Mouse (Mus musculus): ENCODE data around the gene Thbd. TPM values are rescaled to one million over a fixed set of nuclear protein-coding genes. Genes with fewer than 3 reads are reported as not detected.

Gene Thbd
- 227 and 232 TPM in 2 replicates for polyA plus RNA-seq (2015; fragmentation: Nextera tagmentation; extraction: Ambion mirVana)

DNA sequence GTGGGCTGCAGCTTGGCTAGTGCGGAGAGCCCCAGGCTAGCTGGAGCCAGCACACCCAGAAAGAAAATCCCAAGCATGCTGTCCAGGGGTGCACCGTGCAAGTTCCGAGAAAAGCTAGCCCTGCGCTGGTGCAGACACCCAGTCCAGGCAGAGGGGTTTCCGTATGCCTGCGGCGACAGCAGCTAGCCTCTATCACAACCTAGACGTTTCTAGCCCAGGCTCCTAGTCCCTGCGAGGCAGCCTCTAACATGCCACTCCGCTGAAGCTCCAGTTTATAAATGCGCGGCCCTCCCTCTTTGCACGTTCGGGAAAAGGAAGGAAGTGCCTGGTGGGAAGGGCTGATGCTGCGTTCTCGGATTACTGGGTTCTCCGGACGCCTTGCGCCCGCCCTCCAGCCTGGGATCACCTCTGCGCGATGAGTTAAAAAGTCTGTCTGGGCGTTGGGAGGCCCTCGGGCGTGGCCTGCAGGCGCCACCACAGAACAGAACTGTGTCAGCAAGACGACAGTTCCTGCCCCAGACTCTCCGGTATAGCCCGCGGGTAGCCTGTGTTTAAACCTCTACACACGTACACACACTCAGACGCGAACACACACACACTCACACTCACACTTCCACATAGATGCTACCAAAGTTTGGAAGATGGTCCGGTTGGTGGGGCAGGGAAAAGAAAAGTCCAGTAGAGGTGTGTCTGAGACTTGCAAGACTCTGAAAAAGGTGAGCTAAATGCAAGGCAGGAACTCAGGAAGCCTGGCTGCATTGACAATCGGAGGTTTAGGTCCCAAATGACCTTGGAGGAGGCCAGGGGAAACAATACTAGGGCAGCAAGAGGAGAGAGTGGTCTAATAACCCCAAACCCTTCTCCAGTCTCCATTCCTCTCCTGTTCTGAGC, at the start of gene Thbd:
TSS of gene Thbd (minus strand) at position 319 of the 891 bp plus-strand sequence.
- Histone ChIP-seq H3K4me1 (ENCODE audit: insufficient read depth, low read depth, low read length) (peaks cover 6% of the 10 kb centered on the region), H3K9me3 (ENCODE audit: low read length) (no peaks in the 10 kb centered on the region), H3K27ac (ENCODE audit: low read length) (peak within 1 kb of the TSS; percentile 86), H3K9ac (replicated peaks; ENCODE audit: low read depth) (peak within 1 kb of the TSS; percentile 84), H3K36me3 (ENCODE audit: insufficient read depth, low read length) (no peaks in the 10 kb centered on the region), H3K4me2 (replicated peaks; ENCODE audit: low read depth, low read length) (peak within 1 kb of the TSS; percentile 82), H3K4me3 (ENCODE audit: low read depth, low read length) (peak within 1 kb of the TSS; percentile 66), H3K27me3 (replicated peaks; ENCODE audit: insufficient read depth, low read length) (no peaks in the 10 kb centered on the region)
- DNase-seq (ENCODE audit: low spot score) (peak; percentile 94), ATAC-seq (peak; percentile 83)
- 2% methylated on average over 35 of the region's 35 CpGs for WGBS
- peak; percentile 86 for TF ChIP-seq EP300 (IDR thresholded peaks at IDR 0.05)
- peak; percentile 33; the same call in 1 of the 2 replicates for TF ChIP-seq CTCF (IDR thresholded peaks at IDR 0.05)

- Histone ChIP-seq H3K9me3 (ENCODE audit: low read length) (no peaks in the 10 kb centered on the region), H3K9ac (replicated peaks; ENCODE audit: low read depth) (no peak overlapping the region), H3K4me3 (ENCODE audit: low read depth, low read length) (no peak overlapping the region), H3K27ac (ENCODE audit: low read length) (peak overlapping the region; percentile 6; the same call in 1 of the 2 replicates), H3K36me3 (ENCODE audit: insufficient read depth, low read length) (no peaks in the 10 kb centered on the region), H3K4me2 (replicated peaks; ENCODE audit: low read depth, low read length) (no peak overlapping the region), H3K27me3 (replicated peaks; ENCODE audit: insufficient read depth, low read length) (no peaks in the 10 kb centered on the region), H3K4me1 (ENCODE audit: insufficient read depth, low read depth, low read length) (no peaks in the 10 kb centered on the region)
- ATAC-seq (no peak), DNase-seq (ENCODE audit: low spot score) (peak; percentile 56)
- TF ChIP-seq EP300 (IDR thresholded peaks at IDR 0.05) (no peak), CTCF (IDR thresholded peaks at IDR 0.05) (no peak)
These were observed 47.4 kb upstream of the Thbd start for GRCm38 (mm10) chr2:148455341-148455740.

GRCm38 (mm10) chr2:148454014-148454542, 46.1 kb upstream of the Thbd start:
- 0 out of 2 replicates have a peak overlapping the region, but pooled peaks have one; percentile 54 for H3K27ac ChIP-seq (ENCODE audit: low read length)
- TF ChIP-seq CTCF (IDR thresholded peaks at IDR 0.05), result no peak
- no peak for TF ChIP-seq EP300 (IDR thresholded peaks at IDR 0.05)
- H3K4me3 ChIP-seq (ENCODE audit: low read depth, low read length), result no peak overlapping the region
- H3K27me3 ChIP-seq (replicated peaks; ENCODE audit: insufficient read depth, low read length), result no peaks in the 10 kb centered on the region
- H3K9me3 ChIP-seq (ENCODE audit: low read length), result no peaks in the 10 kb centered on the region
- no peak for DNase-seq (ENCODE audit: low spot score)
- H3K9ac ChIP-seq (replicated peaks; ENCODE audit: low read depth), result no peak overlapping the region
- 83% methylated on average over 4 of the region's 4 CpGs for WGBS
- ATAC-seq, result no peak
- H3K4me2 ChIP-seq (replicated peaks; ENCODE audit: low read depth, low read length), result no peak overlapping the region
- no peaks in the 10 kb centered on the region; the same call in 1 of the 2 replicates for H3K4me1 ChIP-seq (ENCODE audit: insufficient read depth, low read depth, low read length)
- no peaks in the 10 kb centered on the region for H3K36me3 ChIP-seq (ENCODE audit: insufficient read depth, low read length)

DNA sequence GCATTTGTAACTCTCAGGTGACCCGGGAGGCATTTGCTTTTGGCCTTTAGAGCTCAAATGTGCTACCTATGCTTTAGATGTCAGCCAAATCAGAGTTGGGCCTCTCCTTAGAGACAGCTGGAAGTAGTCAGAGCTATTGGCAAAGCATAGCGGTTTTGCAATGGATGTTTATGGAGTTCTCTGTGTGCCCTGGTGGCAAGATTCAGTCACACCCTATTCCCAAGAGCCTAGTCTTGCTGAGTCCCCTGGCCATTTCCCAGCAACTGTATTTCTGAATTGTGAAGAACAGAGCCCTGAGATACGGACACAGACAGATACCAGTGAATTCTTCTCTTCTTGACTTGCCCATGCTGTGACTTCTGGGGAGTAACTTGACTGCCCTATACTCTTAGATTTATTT, 45.1 kb upstream of the Thbd start:
- DNase-seq (ENCODE audit: low spot score) (peak; percentile 92), ATAC-seq (peak; percentile 77)

DNA sequence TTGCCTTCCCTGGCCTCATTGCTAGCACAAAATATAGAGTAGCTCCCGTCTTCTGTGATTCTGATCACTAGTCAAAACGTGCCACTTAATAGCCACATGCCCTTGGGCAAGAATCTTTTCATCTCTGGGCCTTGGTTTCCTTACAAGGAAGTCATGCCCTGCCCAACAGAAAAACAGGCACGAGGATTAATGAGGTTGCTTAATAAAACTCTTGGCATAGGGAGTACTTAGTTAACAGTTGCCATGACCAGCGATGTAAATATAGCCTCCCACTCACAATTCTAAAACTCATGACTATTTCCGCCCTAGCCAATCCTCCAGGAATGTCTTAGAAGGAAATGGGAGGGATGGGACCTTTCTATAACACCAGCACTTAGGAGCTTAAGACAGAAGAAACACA, 43.5 kb upstream of the Thbd start:
- Histone ChIP-seq H3K4me2 (replicated peaks; ENCODE audit: low read depth, low read length) (no peak overlapping the region), H3K9ac (replicated peaks; ENCODE audit: low read depth) (no peak overlapping the region), H3K9me3 (ENCODE audit: low read length) (no peaks in the 10 kb centered on the region), H3K27me3 (replicated peaks; ENCODE audit: insufficient read depth, low read length) (no peaks in the 10 kb centered on the region), H3K27ac (ENCODE audit: low read length) (peak overlapping the region; percentile 51; the same call in 1 of the 2 replicates), H3K4me3 (ENCODE audit: low read depth, low read length) (no peak overlapping the region), H3K36me3 (ENCODE audit: insufficient read depth, low read length) (no peaks in the 10 kb centered on the region), H3K4me1 (ENCODE audit: insufficient read depth, low read depth, low read length) (no peaks in the 10 kb centered on the region; the same call in 1 of the 2 replicates)
- 40% methylated on average over 5 of the region's 5 CpGs for WGBS
- ATAC-seq (peak; percentile 64), DNase-seq (ENCODE audit: low spot score) (peak; percentile 87)
- TF ChIP-seq CTCF (IDR thresholded peaks at IDR 0.05) (no peak), EP300 (IDR thresholded peaks at IDR 0.05) (peak; percentile 77)

More for the DNA sequence above, 45.1 kb upstream of the Thbd start:
- no peak overlapping the region for H3K4me3 ChIP-seq (ENCODE audit: low read depth, low read length)
- peak overlapping the region; percentile 54; the same call in 1 of the 2 replicates for H3K27ac ChIP-seq (ENCODE audit: low read length)
- no peak overlapping the region for H3K9ac ChIP-seq (replicated peaks; ENCODE audit: low read depth)
- H3K4me1 ChIP-seq (ENCODE audit: insufficient read depth, low read depth, low read length), result no peaks in the 10 kb centered on the region; the same call in 1 of the 2 replicates
- no peaks in the 10 kb centered on the region for H3K36me3 ChIP-seq (ENCODE audit: insufficient read depth, low read length)
- WGBS, result 58% methylated on average over 3 of the region's 3 CpGs
- H3K27me3 ChIP-seq (replicated peaks; ENCODE audit: insufficient read depth, low read length), result no peaks in the 10 kb centered on the region
- no peak overlapping the region for H3K4me2 ChIP-seq (replicated peaks; ENCODE audit: low read depth, low read length)
- TF ChIP-seq CTCF (IDR thresholded peaks at IDR 0.05), result peak; percentile 39
- TF ChIP-seq EP300 (IDR thresholded peaks at IDR 0.05), result peak; percentile 91
- no peaks in the 10 kb centered on the region for H3K9me3 ChIP-seq (ENCODE audit: low read length)

DNA sequence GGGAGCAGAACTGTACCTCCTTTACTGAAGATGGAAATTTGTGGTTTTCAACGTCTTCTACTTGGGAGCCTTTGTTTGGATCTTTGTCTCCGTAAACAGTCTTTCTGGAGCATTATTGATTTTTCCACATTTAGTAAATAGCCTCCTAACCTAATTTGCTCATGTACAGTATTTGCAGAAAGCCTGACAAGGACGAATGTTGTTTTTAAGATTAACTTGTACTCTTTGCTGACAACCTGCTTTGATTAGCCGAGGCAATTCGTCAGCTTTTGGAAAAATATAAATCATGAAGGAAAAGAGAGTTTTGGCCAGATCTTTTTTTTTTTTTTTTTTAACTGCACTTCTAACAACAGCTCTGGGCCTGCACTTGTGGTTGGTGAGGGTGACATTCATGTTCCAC, 42.6 kb upstream of the Thbd start:
- Histone ChIP-seq H3K4me3 (ENCODE audit: low read depth, low read length) (no peak overlapping the region), H3K27me3 (replicated peaks; ENCODE audit: insufficient read depth, low read length) (no peaks in the 10 kb centered on the region), H3K9ac (replicated peaks; ENCODE audit: low read depth) (no peak overlapping the region), H3K4me2 (replicated peaks; ENCODE audit: low read depth, low read length) (no peak overlapping the region), H3K9me3 (ENCODE audit: low read length) (no peaks in the 10 kb centered on the region), H3K36me3 (ENCODE audit: insufficient read depth, low read length) (no peaks in the 10 kb centered on the region), H3K27ac (ENCODE audit: low read length) (no peak overlapping the region), H3K4me1 (ENCODE audit: insufficient read depth, low read depth, low read length) (no peaks in the 10 kb centered on the region; the same call in 1 of the 2 replicates)
- WGBS, result 73% methylated on average over 5 of the region's 5 CpGs
- no peak for ATAC-seq
- DNase-seq (ENCODE audit: low spot score), result no peak
- TF ChIP-seq EP300 (IDR thresholded peaks at IDR 0.05), result no peak
- TF ChIP-seq CTCF (IDR thresholded peaks at IDR 0.05), result no peak

Measured in lung, postnatal 0 days (tissue).